Mouse (Mus musculus) kidney, embryonic 16.5 days (tissue): ENCODE measurements around the gene Sos2. TPM values are rescaled to one million over a fixed set of nuclear protein-coding genes. Genes with fewer than 3 reads are reported as not detected.
"Not testable (repeated sequence)": the region's sequence is repeated elsewhere in the genome, so short reads cannot be mapped to it uniquely, and the experiment has no call there.

ENCODE experiments used
- ATAC-seq: fragments of 200-750 bp; cut with Nextera tagmentation; 2 replicates; pipeline ENCODE4 v1.8.0; 2017; ENCODE audit warnings: moderate TSS enrichment; ENCODE audit not compliant: low FRiP score, low TSS enrichment
- H3K27ac ChIP-seq: fragments of 300-500 bp; sonication (generic); 2 replicates; pipeline ENCODE4 v1.5.1; 2014; ENCODE audit warnings: low read length
- H3K27me3 ChIP-seq: fragments of 300-500 bp; sonication (generic); 2 replicates; pipeline ENCODE4 v1.6.1; 2014; ENCODE audit warnings: low read length, control low read depth, mixed read lengths; ENCODE audit not compliant: insufficient read depth
- H3K36me3 ChIP-seq: fragments of 300-500 bp; sonication (generic); 2 replicates; pipeline ENCODE4 v1.6.1; 2014; ENCODE audit warnings: low read length, control low read depth, mixed read lengths; ENCODE audit not compliant: insufficient read depth
- H3K4me1 ChIP-seq: fragments of 300-500 bp; sonication (generic); 2 replicates; pipeline ENCODE4 v1.6.1; 2014; ENCODE audit warnings: low read length, control low read depth, mixed read lengths; ENCODE audit not compliant: insufficient read depth
- H3K4me2 ChIP-seq: fragments of 300-500 bp; sonication (generic); replicated peaks from 2 replicates; pipeline ENCODE4 v1.6.1; 2014; ENCODE audit warnings: low read depth, low read length
- H3K4me3 ChIP-seq: fragments of 300-500 bp; sonication (generic); 2 replicates; pipeline ENCODE4 v1.5.1; 2014; ENCODE audit warnings: mild to moderate bottlenecking, low read length
- H3K9ac ChIP-seq: fragments of 300-500 bp; sonication (generic); replicated peaks from 2 replicates; pipeline ENCODE4 v1.6.1; 2014; ENCODE audit warnings: low read length
- H3K9me3 ChIP-seq: fragments of 300-500 bp; sonication (generic); 2 replicates; pipeline ENCODE4 v1.6.1; 2016; ENCODE audit warnings: low read length, control low read depth
- WGBS: fragments of 180-500 bp; shearing (Covaris S2); extraction: QIAGEN DNeasy Blood & Tissue Kit; methylation state at CpG from one replicate; pipeline ENCODE4 v1.1.7; 2014; 5-methylcytosine and 5-hydroxymethylcytosine counted together
- polyA plus RNA-seq: library from polyadenylated mRNA; unstranded; fragments of >200 nt; fragmentation: Nextera tagmentation; extraction: Ambion mirVana; gene quantifications from 2 replicates; pipeline ENCODE4 v1.2.1, GENCODE M21; 2015

Sos2 gene
- polyA plus RNA-seq, 1 experiment from 2014 or later: 7.1 TPM

DNA sequence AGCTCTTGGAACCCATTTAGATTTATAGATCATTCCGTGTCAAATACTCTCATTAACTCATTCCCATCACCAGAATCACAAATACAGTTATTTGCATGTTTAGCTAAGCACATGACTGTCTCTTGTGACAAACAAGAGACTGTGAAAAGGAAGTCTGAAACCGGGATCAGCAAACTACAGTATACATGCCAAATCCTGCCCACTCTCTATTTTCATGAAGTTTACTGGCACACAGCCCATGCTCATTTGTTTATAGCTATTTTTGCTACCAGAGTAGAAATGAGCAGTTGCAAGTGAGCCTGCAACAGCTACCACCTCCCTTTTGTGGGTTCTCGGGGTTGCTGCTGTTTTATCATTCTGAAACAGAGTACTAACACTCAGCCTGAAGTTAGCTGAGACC lies 36.8 kb downstream of the Sos2 start:
- Histone ChIP-seq H3K9me3 (no peaks in the 10 kb centered on the region), H3K4me3 (no peak overlapping the region), H3K4me1 (peaks cover 2% of the 10 kb centered on the region; the same call in 1 of the 2 replicates), H3K27me3 (no peaks in the 10 kb centered on the region), H3K27ac (no peak overlapping the region), H3K9ac (no peak overlapping the region), H3K36me3 (peaks cover 2% of the 10 kb centered on the region; the same call in 1 of the 2 replicates), H3K4me2 (no peak overlapping the region)
- ATAC-seq: no peak
- 68% methylated on average over 3 of the region's 3 CpGs for WGBS

- 77% methylated on average over 5 of the region's 5 CpGs for WGBS
These were observed 38.8 kb downstream of the Sos2 start for GRCm38 (mm10) chr12:69642877-69643276.

DNA sequence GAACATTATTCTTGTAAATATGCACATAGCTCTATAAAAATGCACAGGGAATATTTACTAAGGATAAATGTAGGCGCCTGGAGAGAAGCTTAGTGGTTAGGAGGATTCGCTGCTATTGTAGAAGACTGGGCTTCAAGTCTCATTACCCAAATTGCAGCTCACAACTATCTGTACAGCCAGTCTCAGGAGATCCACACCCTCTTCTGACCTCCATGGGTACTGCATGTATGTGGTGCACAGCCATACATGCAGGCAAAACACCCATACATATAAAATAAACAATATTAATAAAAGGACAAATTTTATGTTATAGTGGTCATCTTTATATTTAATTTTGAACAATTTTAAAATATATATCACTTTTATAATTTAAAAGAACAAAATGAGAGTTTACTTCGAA lies 46.9 kb downstream of the Sos2 start:
- peaks cover 10% of the 10 kb centered on the region; the same call in 1 of the 2 replicates for H3K36me3 ChIP-seq
- no peaks in the 10 kb centered on the region for H3K4me1 ChIP-seq
- no peaks in the 10 kb centered on the region for H3K9me3 ChIP-seq
- H3K27ac ChIP-seq: no peak overlapping the region
- no peak overlapping the region for H3K4me3 ChIP-seq
- no peak for ATAC-seq
- no peak overlapping the region for H3K9ac ChIP-seq
- 94% methylated on average over 3 of the region's 3 CpGs for whole genome bisulfite sequencing
- H3K27me3 ChIP-seq: no peaks in the 10 kb centered on the region
- no peak overlapping the region for H3K4me2 ChIP-seq

More at GRCm38 (mm10) chr12:69642877-69643276, 38.8 kb downstream of the Sos2 start:
- peaks cover 2% of the 10 kb centered on the region; the same call in 1 of the 2 replicates for H3K4me1 ChIP-seq
- H3K9me3 ChIP-seq: no peaks in the 10 kb centered on the region
- no peak overlapping the region for H3K4me2 ChIP-seq
- no peak overlapping the region for H3K27ac ChIP-seq
- no peak for ATAC-seq
- H3K9ac ChIP-seq: no peak overlapping the region
- H3K27me3 ChIP-seq: no peaks in the 10 kb centered on the region
- no peak overlapping the region for H3K4me3 ChIP-seq
- peaks cover 12% of the 10 kb centered on the region; the same call in 1 of the 2 replicates for H3K36me3 ChIP-seq

- H3K36me3 ChIP-seq: peaks cover 15% of the 10 kb centered on the region
- ATAC-seq, H3K27ac ChIP-seq, H3K4me3 ChIP-seq, H3K27me3 ChIP-seq, H3K4me1 ChIP-seq, H3K9me3 ChIP-seq, H3K9ac ChIP-seq, H3K4me2 ChIP-seq: not testable (repeated sequence)
- 82% methylated on average over 5 of the region's 5 CpGs for WGBS
These were observed 63.1 kb downstream of the Sos2 start for GRCm38 (mm10) chr12:69618590-69618989.

DNA sequence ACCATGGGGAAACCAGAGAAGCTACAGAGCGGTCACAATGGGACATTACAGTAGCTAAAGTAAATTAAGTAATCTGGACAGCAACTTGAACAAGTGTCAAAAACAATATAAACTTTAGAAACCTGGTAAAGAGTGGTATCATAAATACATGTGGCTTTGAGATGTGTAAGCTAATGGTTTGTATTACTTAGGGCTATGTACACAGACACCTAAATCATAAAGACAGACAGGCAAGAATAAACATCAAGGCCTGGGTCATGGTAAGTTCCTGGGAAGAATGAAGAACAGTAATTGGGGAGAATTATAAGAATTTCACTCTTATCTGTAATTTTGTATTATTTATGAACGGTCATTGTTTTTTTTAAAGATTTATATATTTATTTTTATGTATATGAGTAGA lies 77.3 kb downstream of the Sos2 start:
- ATAC-seq: peak; percentile 51; the same call in 1 of the 2 replicates
- H3K9ac ChIP-seq: no peak overlapping the region
- H3K4me1 ChIP-seq: no peaks in the 10 kb centered on the region
- no peak overlapping the region for H3K4me3 ChIP-seq
- peaks cover 3% of the 10 kb centered on the region for H3K36me3 ChIP-seq
- no peaks in the 10 kb centered on the region for H3K27me3 ChIP-seq
- no peaks in the 10 kb centered on the region for H3K9me3 ChIP-seq
- 78% methylated on average over 2 of the region's 2 CpGs for WGBS
- no peak overlapping the region for H3K27ac ChIP-seq
- H3K4me2 ChIP-seq: no peak overlapping the region

DNA sequence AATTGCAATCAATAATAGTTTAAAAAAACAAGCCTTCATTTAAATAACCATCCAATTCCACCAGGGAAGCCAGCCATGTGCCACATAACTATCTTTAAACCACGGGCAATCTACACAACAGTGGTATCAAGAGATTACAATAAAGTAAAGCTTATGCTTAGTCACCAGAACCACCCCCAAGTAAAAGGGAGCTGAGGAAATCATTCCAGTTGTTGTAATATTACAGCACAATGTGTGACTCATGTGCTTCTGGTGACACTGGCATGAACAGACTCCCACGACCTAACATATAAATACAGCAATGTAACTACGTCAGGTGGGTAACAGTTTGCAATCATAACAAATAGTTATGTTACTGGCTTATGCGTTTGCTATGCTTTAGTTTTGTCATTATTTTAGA lies 84.2 kb downstream of the Sos2 start:
- WGBS: 92% methylated on average over 4 of the region's 4 CpGs
- Histone ChIP-seq H3K4me3 (no peak overlapping the region), H3K27me3 (no peaks in the 10 kb centered on the region), H3K9me3 (no peaks in the 10 kb centered on the region), H3K27ac (no peak overlapping the region), H3K36me3 (peaks cover 6% of the 10 kb centered on the region; the same call in 1 of the 2 replicates), H3K4me2 (no peak overlapping the region), H3K4me1 (no peaks in the 10 kb centered on the region), H3K9ac (no peak overlapping the region)
- no peak for ATAC-seq

DNA sequence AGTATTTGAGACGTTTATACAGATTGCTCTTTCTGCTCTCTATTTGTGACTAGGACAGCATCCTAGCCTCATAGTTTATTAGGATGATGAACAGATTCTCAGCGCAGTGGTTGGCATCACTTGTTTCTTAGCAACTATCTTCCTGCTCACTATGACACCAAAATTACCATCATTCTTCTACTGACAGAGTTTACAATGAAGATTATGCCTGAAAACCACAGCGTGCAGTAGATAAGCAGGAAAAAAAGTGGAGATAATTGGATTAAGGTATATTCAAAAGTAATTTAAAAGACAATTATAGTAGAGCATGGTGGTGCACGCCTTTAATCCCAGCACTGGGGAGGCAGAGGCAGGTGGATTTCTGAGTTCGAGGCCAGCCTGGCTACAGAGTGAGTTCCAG lies 88.5 kb downstream of the Sos2 start:
- H3K4me1 ChIP-seq: no peaks in the 10 kb centered on the region
- H3K27me3 ChIP-seq: no peaks in the 10 kb centered on the region
- H3K36me3 ChIP-seq: peaks cover 19% of the 10 kb centered on the region; the same call in 1 of the 2 replicates
- H3K4me2 ChIP-seq: no peak overlapping the region
- no peaks in the 10 kb centered on the region for H3K9me3 ChIP-seq
- no peak overlapping the region for H3K27ac ChIP-seq
- WGBS: 94% methylated on average over 5 of the region's 5 CpGs
- H3K9ac ChIP-seq: no peak overlapping the region
- ATAC-seq: no peak
- no peak overlapping the region for H3K4me3 ChIP-seq

DNA sequence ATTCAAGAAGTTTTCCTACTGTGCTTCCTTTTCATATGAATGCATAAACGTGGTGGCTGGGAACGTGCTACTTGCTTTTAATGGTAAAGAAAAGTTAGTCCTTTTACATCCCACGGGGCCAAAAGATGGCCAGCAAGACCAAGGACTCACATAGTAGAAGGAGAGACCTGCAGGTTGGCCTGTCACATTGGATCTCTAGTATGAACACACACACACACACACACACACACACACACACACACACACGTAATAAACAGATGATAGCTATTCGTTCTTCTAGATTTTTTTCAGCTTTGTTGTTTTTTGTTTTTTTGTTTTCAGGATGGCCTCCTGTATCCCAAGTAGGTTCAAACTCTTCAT lies 98.4 kb downstream of the Sos2 start:
- H3K27ac ChIP-seq: peak overlapping the region; percentile 79; the same call in 1 of the 2 replicates
- 41% methylated on average over 5 of the region's 5 CpGs for WGBS
- peaks cover 18% of the 10 kb centered on the region for H3K36me3 ChIP-seq
- no peak for ATAC-seq
- peak overlapping the region; percentile 81 for H3K4me3 ChIP-seq
- no peaks in the 10 kb centered on the region for H3K9me3 ChIP-seq
- no peaks in the 10 kb centered on the region for H3K27me3 ChIP-seq
- H3K9ac ChIP-seq: peak overlapping the region; percentile 78
- H3K4me2 ChIP-seq: peak overlapping the region; percentile 72
- peaks cover 9% of the 10 kb centered on the region for H3K4me1 ChIP-seq

DNA sequence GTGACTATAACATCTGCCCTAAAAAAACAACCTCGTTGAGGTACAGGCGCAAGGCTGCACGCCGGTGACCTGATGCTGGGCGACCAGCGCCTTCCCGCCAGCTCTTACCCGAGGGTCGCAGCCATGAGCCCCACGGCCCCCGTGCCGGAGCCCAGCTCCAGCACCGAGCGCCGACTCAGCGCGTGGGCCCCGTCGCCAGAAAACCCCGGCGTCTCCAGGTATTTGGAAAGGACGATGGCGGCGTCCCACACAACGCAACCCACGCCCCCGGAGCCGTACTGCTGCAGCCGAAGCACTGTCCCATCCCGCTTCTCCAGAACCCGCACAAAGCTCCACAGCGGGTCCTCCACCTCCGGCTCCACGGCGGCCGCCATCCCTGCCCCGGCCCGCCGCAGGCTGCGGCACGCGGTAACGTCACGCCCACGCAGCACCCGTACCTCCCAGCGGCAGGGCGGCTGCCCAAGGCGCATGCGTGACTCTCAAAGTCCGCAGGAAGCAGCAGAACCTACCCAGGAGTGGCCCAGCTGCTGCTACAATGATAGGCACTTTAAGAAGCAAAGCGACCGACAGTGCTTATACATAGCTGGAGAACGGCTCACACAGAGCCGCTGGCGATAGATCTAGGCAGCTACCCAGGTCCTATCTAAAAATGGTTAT lies 98.9 kb downstream of the Sos2 start, which contains the start of gene Vcpkmt:
Gene Vcpkmt (minus strand): TSS at position 416 of the 657 bp plus-strand sequence.
- peak within 1 kb of the TSS; percentile 78 for H3K9ac ChIP-seq
- WGBS: under 1% methylated on average over 56 of the region's 56 CpGs
- H3K27ac ChIP-seq: peak within 1 kb of the TSS; percentile 79; the same call in 1 of the 2 replicates
- H3K4me2 ChIP-seq: peak within 1 kb of the TSS; percentile 72
- peaks cover 23% of the 10 kb centered on the region for H3K36me3 ChIP-seq
- peak within 1 kb of the TSS; percentile 81 for H3K4me3 ChIP-seq
- ATAC-seq: peak; percentile 98
- H3K27me3 ChIP-seq: no peaks in the 10 kb centered on the region
- no peaks in the 10 kb centered on the region for H3K9me3 ChIP-seq
- peaks cover 9% of the 10 kb centered on the region for H3K4me1 ChIP-seq

- H3K9me3 ChIP-seq: no peaks in the 10 kb centered on the region
- 21% methylated on average over 9 of the region's 9 CpGs for WGBS
- peak overlapping the region; percentile 81 for H3K4me3 ChIP-seq
- peak overlapping the region; percentile 78 for H3K9ac ChIP-seq
- peaks cover 9% of the 10 kb centered on the region for H3K4me1 ChIP-seq
- peak overlapping the region; percentile 72 for H3K4me2 ChIP-seq
- H3K27me3 ChIP-seq: no peaks in the 10 kb centered on the region
- peak overlapping the region; percentile 79; the same call in 1 of the 2 replicates for H3K27ac ChIP-seq
- ATAC-seq: no peak
- H3K36me3 ChIP-seq: peaks cover 26% of the 10 kb centered on the region
These were observed 99.4 kb downstream of the Sos2 start for GRCm38 (mm10) chr12:69582216-69582612.
